Mouse (Mus musculus): ENCODE data around the gene Vmn2r116. TPM values are rescaled to one million over a fixed set of nuclear protein-coding genes. Genes with fewer than 3 reads are reported as not detected.

The Vmn2r116 gene
- polyA plus RNA-seq (2017; shearing (Covaris generic)): not detected

GRCm38 (mm10) chr17:23384304-23384703, at the start of gene Vmn2r116:
TSS of gene Vmn2r116 (plus strand) at chr17:23384604.

GRCm38 (mm10) chr17:23343441-23343840, 41.0 kb upstream of the Vmn2r116 start, which contains the start of gene Vmn2r115:
TSS of gene Vmn2r115 (plus strand) at chr17:23343741.

Other genes starting within 250 kb of the Vmn2r116 start
- 4.8 TPM for gene Zfp40, start 191.4 kb upstream of the Vmn2r116 start, polyA plus RNA-seq (2017; shearing (Covaris generic))
- 0.12 TPM for gene Vmn2r114, start 72.1 kb upstream of the Vmn2r116 start, polyA plus RNA-seq (2017; shearing (Covaris generic))
- gene Vmn2r115, start 40.9 kb upstream of the Vmn2r116 start, polyA plus RNA-seq (2017; shearing (Covaris generic)): 0.11 TPM
- not detected for gene Vmn2r117, start 95.1 kb downstream of the Vmn2r116 start, polyA plus RNA-seq (2017; shearing (Covaris generic))
- gene Zfp213, start 179.6 kb downstream of the Vmn2r116 start, polyA plus RNA-seq (2017; shearing (Covaris generic)): 8.3 TPM
- not detected for gene Zfp13, start 214.9 kb downstream of the Vmn2r116 start, polyA plus RNA-seq (2017; shearing (Covaris generic))
- gene Zscan10, start 216.3 kb downstream of the Vmn2r116 start, polyA plus RNA-seq (2017; shearing (Covaris generic)): 19.6 TPM

Measured in naive thymus-derived CD4-positive, alpha-beta T cell, adult 5 months (primary cell).